8 mouse cellular contexts compared by ENCODE assay signal in genomic region chr2:152332101-152332825, GRCm38 (mm10). TPM values are rescaled to one million over a fixed set of nuclear protein-coding genes. Genes with fewer than 3 reads are reported as not detected.
A peak's percentile ranks its signal among the peaks of the same experiment; 100 is the strongest.
DNase-seq lines count a peak whose midpoint lies in the region; ATAC-seq and TF ChIP-seq lines count a peak whose summit lies in the region.

TSS of gene Rbck1 (minus strand) at chr2:152332653.

- peak in 1 of 2 experiments; percentile 34; a peak in 2 of 4 replicates for TF ChIP-seq CTCF in CH12.LX (conservative IDR thresholded peaks at IDR 0.05 in 1 of 2, IDR thresholded peaks at IDR 0.05 in 1 of 2; ENCODE audit: low read depth in 2 of 2, low read length in 2 of 2)
- no peak for TF ChIP-seq CTCF in heart, postnatal 0 days (IDR thresholded peaks at IDR 0.05; ENCODE audit: low read depth)
- TF ChIP-seq CTCF in testis, adult 2 months (IDR thresholded peaks at IDR 0.05; ENCODE audit: control insufficient read depth, insufficient read depth, insufficient replicate concordance, low read depth, low read length) = 0 out of 2 replicates have a peak, but pooled peaks have one; percentile 13

- peak; percentile 96 for ATAC-seq in forebrain, embryonic 12.5 days (ENCODE audit: low FRiP score)
- peak; percentile 92 for ATAC-seq in heart, postnatal 0 days (ENCODE audit: insufficient read depth, low read depth)
- ATAC-seq in liver, embryonic 16.5 days (ENCODE audit: low read depth) = peak; percentile 93
- ATAC-seq in neural tube, embryonic 13.5 days (ENCODE audit: low read depth) = peak; percentile 95

- peak within 1 kb of the TSS; percentile 88 for H3K9ac ChIP-seq in CH12.LX (ENCODE audit: insufficient read depth, low read depth)
- H3K9ac ChIP-seq in forebrain, embryonic 12.5 days = peak within 1 kb of the TSS; percentile 94
- H3K9ac ChIP-seq in heart, postnatal 0 days (replicated peaks; ENCODE audit: low read depth, low read length) = peak within 1 kb of the TSS; percentile 75
- H3K9ac ChIP-seq in liver, embryonic 16.5 days (ENCODE audit: low read depth, low read length) = peak within 1 kb of the TSS; percentile 94
- peak within 1 kb of the TSS; percentile 92 for H3K9ac ChIP-seq in neural tube, embryonic 13.5 days

- H3K4me1 ChIP-seq in CH12.LX (ENCODE audit: control insufficient read depth in 1 of 2, insufficient read depth in 2 of 2) = peaks cover 7 to 43% of the 10 kb centered on the region in 2 experiments
- H3K4me1 ChIP-seq in forebrain, embryonic 12.5 days = peaks cover 19% of the 10 kb centered on the region
- H3K4me1 ChIP-seq in heart, postnatal 0 days (ENCODE audit: control insufficient read depth, insufficient read depth) = peaks cover 12% of the 10 kb centered on the region
- peaks cover 19% of the 10 kb centered on the region for H3K4me1 ChIP-seq in liver, embryonic 16.5 days (ENCODE audit: control insufficient read depth, low read depth, low read length)
- H3K4me1 ChIP-seq in neural tube, embryonic 13.5 days (replicated peaks) = peaks cover 27% of the 10 kb centered on the region
- H3K4me1 ChIP-seq in testis, adult 2 months (ENCODE audit: control insufficient read depth, insufficient read depth, low read length) = peaks cover 8% of the 10 kb centered on the region

- no peak for TF ChIP-seq EP300 in CH12.LX (IDR thresholded peaks at IDR 0.05; ENCODE audit: low read length)
- peak; percentile 79 for TF ChIP-seq EP300 in heart, postnatal 0 days (IDR thresholded peaks at IDR 0.05; ENCODE audit: low read depth)

- no peaks in the 10 kb centered on the region for H3K9me3 ChIP-seq in CH12.LX (replicated peaks; ENCODE audit: low read length)
- H3K9me3 ChIP-seq in forebrain, embryonic 12.5 days = no peaks in the 10 kb centered on the region
- H3K9me3 ChIP-seq in heart, postnatal 0 days (replicated peaks; ENCODE audit: control insufficient read depth, low read length) = no peaks in the 10 kb centered on the region
- no peaks in the 10 kb centered on the region for H3K9me3 ChIP-seq in liver, embryonic 16.5 days (replicated peaks; ENCODE audit: control insufficient read depth, low read length)
- H3K9me3 ChIP-seq in neural tube, embryonic 13.5 days = no peaks in the 10 kb centered on the region

- peaks cover 25 to 48% of the 10 kb centered on the region in 2 experiments for H3K36me3 ChIP-seq in CH12.LX (replicated peaks in 1 of 2; ENCODE audit: control insufficient read depth in 1 of 2, insufficient read depth in 1 of 2, low read length in 1 of 2)
- peaks cover 32% of the 10 kb centered on the region for H3K36me3 ChIP-seq in forebrain, embryonic 12.5 days (replicated peaks)
- peaks cover 20% of the 10 kb centered on the region for H3K36me3 ChIP-seq in heart, postnatal 0 days (replicated peaks; ENCODE audit: control insufficient read depth, insufficient read depth, low read length)
- peaks cover 4% of the 10 kb centered on the region; the same call in 1 of the 2 replicates for H3K36me3 ChIP-seq in liver, embryonic 16.5 days (ENCODE audit: control insufficient read depth, insufficient read depth)
- peaks cover 20% of the 10 kb centered on the region for H3K36me3 ChIP-seq in neural tube, embryonic 13.5 days
- H3K36me3 ChIP-seq in testis, adult 2 months (ENCODE audit: control insufficient read depth, insufficient read depth, low read length) = no peaks in the 10 kb centered on the region

- under 1% methylated on average over 54 of the region's 54 CpGs for WGBS in forebrain, embryonic 12.5 days
- WGBS in heart, postnatal 0 days = 0% methylated on average over 45 of the region's 54 CpGs
- under 1% methylated on average over 54 of the region's 54 CpGs for WGBS in liver, embryonic 16.5 days (ENCODE audit: insufficient replicate concordance)
- under 1% methylated on average over 52 of the region's 54 CpGs for WGBS in neural tube, embryonic 13.5 days

- TF ChIP-seq POLR2A in CH12.LX (IDR thresholded peaks at IDR 0.05; ENCODE audit: low read depth, low read length) = peak; percentile 92
- peak; percentile 63 for TF ChIP-seq POLR2A in testis, adult 2 months (IDR thresholded peaks at IDR 0.05; ENCODE audit: control insufficient read depth, low read depth, low read length)

- H3K4me3 ChIP-seq in CH12.LX (replicated peaks in 1 of 3; ENCODE audit: low read depth in 2 of 3, low read length in 2 of 3, poor library complexity in 1 of 3) = peak within 1 kb of the TSS; percentile 68 to 90 (median 75)
- peak within 1 kb of the TSS; percentile 85 for H3K4me3 ChIP-seq in forebrain, embryonic 12.5 days (replicated peaks)
- H3K4me3 ChIP-seq in heart, postnatal 0 days (ENCODE audit: low read depth, low read length) = peak within 1 kb of the TSS; percentile 77
- peak within 1 kb of the TSS; percentile 90 for H3K4me3 ChIP-seq in liver, embryonic 16.5 days (ENCODE audit: low read depth, low read length)
- H3K4me3 ChIP-seq in neural tube, embryonic 13.5 days = peak within 1 kb of the TSS; percentile 92
- H3K4me3 ChIP-seq in testis, adult 2 months (ENCODE audit: control insufficient read depth, low read depth, low read length) = peak within 1 kb of the TSS; percentile 92

- in situ Hi-C loops in CH12.LX (cut with MboI; ENCODE audit: low pct_ligation_motif_present, low pct_unique_long_range_greater_than_20kb, low sequenced_read_pairs) = no loop called here

- H3K27ac ChIP-seq in CH12.LX (ENCODE audit: insufficient read depth, low read depth) = peak within 1 kb of the TSS; percentile 63
- H3K27ac ChIP-seq in forebrain, embryonic 12.5 days = peak within 1 kb of the TSS; percentile 85
- H3K27ac ChIP-seq in heart, postnatal 0 days (ENCODE audit: low read depth) = peak within 1 kb of the TSS; percentile 95
- H3K27ac ChIP-seq in liver, embryonic 16.5 days (ENCODE audit: low read length) = peak within 1 kb of the TSS; percentile 97
- peak within 1 kb of the TSS; percentile 89 for H3K27ac ChIP-seq in neural tube, embryonic 13.5 days (replicated peaks)
- H3K27ac ChIP-seq in testis, adult 2 months (ENCODE audit: control insufficient read depth, insufficient read depth, low read depth, low read length) = peak within 1 kb of the TSS; percentile 91

- DNase-seq in CH12.LX (ENCODE audit: extremely low read depth) = peak; percentile 92
- DNase-seq in c-Kit-positive CD71-negative TER-119-negative erythroid progenitor cells, embryonic 14.5 days (ENCODE audit: low read depth) = peak; percentile 91
- peak; percentile 89 for DNase-seq in heart, postnatal 0 days (ENCODE audit: low spot score)
- DNase-seq in kidney, postnatal 4 days = peak; percentile 92 to 95

- H3K4me2 ChIP-seq in CH12.LX (ENCODE audit: insufficient read depth, low read depth, poor library complexity, severe bottlenecking) = peak within 1 kb of the TSS; percentile 95
- H3K4me2 ChIP-seq in forebrain, embryonic 12.5 days = peak within 1 kb of the TSS; percentile 85
- peak within 1 kb of the TSS; percentile 83 for H3K4me2 ChIP-seq in heart, postnatal 0 days (ENCODE audit: low read depth, low read length)
- peak within 1 kb of the TSS; percentile 97 for H3K4me2 ChIP-seq in liver, embryonic 16.5 days (ENCODE audit: low read depth, low read length)
- peak within 1 kb of the TSS; percentile 91 for H3K4me2 ChIP-seq in neural tube, embryonic 13.5 days

- TF ChIP-seq RAD21 in CH12.LX (IDR thresholded peaks at IDR 0.05; ENCODE audit: low read depth, low read length) = no peak

- dilution Hi-C loops in CH12.LX (cut with MboI; ENCODE audit: extremely low pct_ligation_motif_present, extremely low pct_unique_long_range_greater_than_20kb, low sequenced_read_pairs) = no loop called here

- no peaks in the 10 kb centered on the region for H3K27me3 ChIP-seq in CH12.LX (replicated peaks)
- peaks cover 14% of the 10 kb centered on the region; the same call in 1 of the 2 replicates for H3K27me3 ChIP-seq in forebrain, embryonic 12.5 days
- no peaks in the 10 kb centered on the region for H3K27me3 ChIP-seq in heart, postnatal 0 days (ENCODE audit: control insufficient read depth, insufficient read depth, low read length)
- no peaks in the 10 kb centered on the region for H3K27me3 ChIP-seq in liver, embryonic 16.5 days (ENCODE audit: control insufficient read depth, insufficient read depth, low read depth, low read length)
- no peaks in the 10 kb centered on the region for H3K27me3 ChIP-seq in neural tube, embryonic 13.5 days
- H3K27me3 ChIP-seq in testis, adult 2 months (ENCODE audit: control insufficient read depth, insufficient read depth, low read length) = no peaks in the 10 kb centered on the region

- H3K79me2 ChIP-seq in CH12.LX (replicated peaks; ENCODE audit: control insufficient read depth, extremely low read depth, insufficient read depth, poor library complexity, severe bottlenecking) = peaks cover 32% of the 10 kb centered on the region

TF ChIP-seq in CH12.LX, 34 proteins besides CTCF, POLR2A, EP300 and RAD21 (continues in another document):
- TF ChIP-seq UBTF (IDR thresholded peaks at IDR 0.05; ENCODE audit: low read depth, low read length) (no peak; the same call in 1 of the 2 replicates), CHD2 (IDR thresholded peaks at IDR 0.05; ENCODE audit: low read length) (no peak), ZMIZ1 (IDR thresholded peaks at IDR 0.05; ENCODE audit: low read depth, low read length) (peak; percentile 26), BHLHE40 (IDR thresholded peaks at IDR 0.05; ENCODE audit: low read depth, low read length) (peak; percentile 56; the same call in 1 of the 2 replicates), JUND (conservative IDR thresholded peaks at IDR 0.05; ENCODE audit: low read depth, low read length) (no peak), USF2 (conservative IDR thresholded peaks at IDR 0.05; ENCODE audit: low read depth, low read length) (no peak), NELFE (IDR thresholded peaks at IDR 0.05; ENCODE audit: low read depth, low read length) (peak; percentile 73), MEF2A (IDR thresholded peaks at IDR 0.05; ENCODE audit: borderline replicate concordance, low read depth, low read length) (peak; percentile 61; the same call in 1 of the 2 replicates), POLR2AphosphoS2 (IDR thresholded peaks at IDR 0.05; ENCODE audit: low read depth, low read length) (no peak), USF1 (IDR thresholded peaks at IDR 0.05; ENCODE audit: low read depth, low read length) (no peak), E2F4 (IDR thresholded peaks at IDR 0.05; ENCODE audit: insufficient replicate concordance, low read depth, low read length) (0 out of 2 replicates have a peak, but pooled peaks have one; percentile 63), PAX5 (IDR thresholded peaks at IDR 0.05; ENCODE audit: low read length) (no peak)

RNA-seq across cellular contexts. Expression of gene Rbck1, which starts in this region (rescaled TPM):
- 118 and 134 TPM in 2 replicates for total RNA-seq in CH12.LX (2012; rRNA removed)
- 98.0 and 109 TPM in 2 replicates for total RNA-seq in CH12.LX (2014; rRNA removed)
- 133 and 143 TPM in 2 replicates for polyA plus RNA-seq in CH12.LX (2012; ENCODE audit: insufficient read length, low read depth)
- 93.1 and 98.4 TPM in 2 replicates for polyA plus RNA-seq in forebrain, embryonic 12.5 days (2016; fragmentation: Nextera tagmentation; extraction: Ambion mirVana)
- 104 and 112 TPM in 2 replicates for total RNA-seq in heart, postnatal 0 days (2014; rRNA removed; ENCODE audit: low replicate concordance)
- polyA plus RNA-seq in heart, postnatal 0 days (2015; fragmentation: Nextera tagmentation; extraction: Ambion mirVana) = 52.0 and 54.4 TPM in 2 replicates
- 37.7 and 40.2 TPM in 2 replicates for polyA plus RNA-seq in liver, embryonic 16.5 days (2015; fragmentation: Nextera tagmentation; extraction: Ambion mirVana)
- polyA plus RNA-seq in neural tube, embryonic 13.5 days (2015; fragmentation: Nextera tagmentation; extraction: Ambion mirVana) = 92.9 and 93.1 TPM in 2 replicates
- polyA plus RNA-seq in testis, adult 2 months (2012; rRNA removed) = 72.2 and 76.2 TPM in 2 replicates

Comparison
In these comparisons a context has a peak if more than half of its experiments do, and no peak if none do; other contexts are left out.
1. Peak in every context shown above with its lines: DNase-seq, ATAC-seq, H3K4me3 ChIP-seq and H3K27ac ChIP-seq.